8 mouse cellular contexts compared by ENCODE assay signal in genomic region chr19:34526321-34526923, GRCm38 (mm10). TPM values are rescaled to one million over a fixed set of nuclear protein-coding genes. Genes with fewer than 3 reads are reported as not detected.
A peak's percentile ranks its signal among the peaks of the same experiment; 100 is the strongest.
DNase-seq lines count a peak whose midpoint lies in the region; ATAC-seq and TF ChIP-seq lines count a peak whose summit lies in the region.

No protein-coding gene starts in this region.

- TF ChIP-seq POLR2A in lung, adult 2 months (IDR thresholded peaks at IDR 0.05; ENCODE audit: borderline replicate concordance, extremely low read depth, low read depth, low read length) = no peak
- TF ChIP-seq POLR2A in small intestine, adult 2 months (IDR thresholded peaks at IDR 0.05; ENCODE audit: low read depth, low read length) = no peak

- DNase-seq in lung, adult 2 months = peak; percentile 35
- DNase-seq in lung, postnatal 25 days (ENCODE audit: low spot score) = no peak
- DNase-seq in embryo, embryonic 10.5 days (ENCODE audit: low spot score) = peak; percentile 13
- DNase-seq in hindbrain, embryonic 11.5 days (ENCODE audit: low spot score) = peak; percentile 2
- DNase-seq in liver, embryonic 13.5 days = peak; percentile 23
- DNase-seq in cerebellum, adult 9-10 months = no peak
- DNase-seq in gastrocnemius, postnatal 14 days = no peak

- under 1% methylated on average over 11 of the region's 11 CpGs for WGBS in lung, adult 2 months
- WGBS in hindbrain, embryonic 11.5 days = 42% methylated on average over 11 of the region's 11 CpGs
- WGBS in liver, embryonic 13.5 days (ENCODE audit: insufficient replicate concordance) = 2% methylated on average over 11 of the region's 11 CpGs
- 5% methylated on average over 11 of the region's 11 CpGs for WGBS in small intestine, adult 2 months

- no peak overlapping the region for H3K27ac ChIP-seq in hindbrain, embryonic 11.5 days (ENCODE audit: low read depth, low read length)
- peak overlapping the region; percentile 76 for H3K27ac ChIP-seq in liver, embryonic 13.5 days
- H3K27ac ChIP-seq in small intestine, adult 2 months (ENCODE audit: insufficient read depth, low read depth, low read length) = peak overlapping the region; percentile 61

- H3K4me2 ChIP-seq in hindbrain, embryonic 11.5 days (replicated peaks; ENCODE audit: low read depth, low read length) = peak overlapping the region; percentile 85
- peak overlapping the region; percentile 88 for H3K4me2 ChIP-seq in liver, embryonic 13.5 days

- no peak for TF ChIP-seq CTCF in lung, adult 2 months (IDR thresholded peaks at IDR 0.05; ENCODE audit: insufficient read depth, low read length)
- no peak for TF ChIP-seq CTCF in small intestine, adult 2 months (IDR thresholded peaks at IDR 0.05; ENCODE audit: extremely low read depth, insufficient read length, insufficient replicate concordance, low read depth, low read length)

- intact Hi-C loops in gastrocnemius, postnatal 14 days (cut with DNase I; ENCODE audit: low total_unique reads) = no loop called here

- no peaks in the 10 kb centered on the region for H3K36me3 ChIP-seq in hindbrain, embryonic 11.5 days (ENCODE audit: control insufficient read depth, insufficient read depth, low read length)
- H3K36me3 ChIP-seq in liver, embryonic 13.5 days = peaks cover 4% of the 10 kb centered on the region; the same call in 1 of the 2 replicates
- H3K36me3 ChIP-seq in small intestine, adult 2 months (ENCODE audit: control insufficient read depth, insufficient read depth, low read length) = peaks cover 8% of the 10 kb centered on the region

- peaks cover 7% of the 10 kb centered on the region for H3K4me1 ChIP-seq in lung, adult 2 months (ENCODE audit: control insufficient read depth, insufficient read depth, low read length)
- H3K4me1 ChIP-seq in hindbrain, embryonic 11.5 days (replicated peaks; ENCODE audit: control insufficient read depth, insufficient read depth, low read length) = no peaks in the 10 kb centered on the region
- H3K4me1 ChIP-seq in liver, embryonic 13.5 days (replicated peaks) = peaks cover 22% of the 10 kb centered on the region
- H3K4me1 ChIP-seq in small intestine, adult 2 months (ENCODE audit: control insufficient read depth, insufficient read depth, insufficient read length, low read length) = peaks cover 2% of the 10 kb centered on the region; the same call in 1 of the 2 replicates

- no peak for ATAC-seq in hindbrain, embryonic 11.5 days (ENCODE audit: low FRiP score)
- peak; percentile 25 for ATAC-seq in liver, embryonic 13.5 days (ENCODE audit: low read depth)

- H3K9me3 ChIP-seq in hindbrain, embryonic 11.5 days (ENCODE audit: control insufficient read depth, low read length) = no peaks in the 10 kb centered on the region
- H3K9me3 ChIP-seq in liver, embryonic 13.5 days (replicated peaks) = no peaks in the 10 kb centered on the region

- H3K4me3 ChIP-seq in lung, adult 2 months (replicated peaks; ENCODE audit: extremely low read depth, low read depth, low read length) = peak overlapping the region; percentile 87
- peak overlapping the region; percentile 57 for H3K4me3 ChIP-seq in hindbrain, embryonic 11.5 days (ENCODE audit: low read depth, low read length)
- peak overlapping the region; percentile 69 for H3K4me3 ChIP-seq in liver, embryonic 13.5 days (replicated peaks)
- H3K4me3 ChIP-seq in small intestine, adult 2 months (ENCODE audit: low read depth, low read length) = peak overlapping the region; percentile 77

- peak overlapping the region; percentile 63 for H3K9ac ChIP-seq in hindbrain, embryonic 11.5 days (ENCODE audit: low read depth, low read length)
- peak overlapping the region; percentile 74 for H3K9ac ChIP-seq in liver, embryonic 13.5 days

- H3K27me3 ChIP-seq in hindbrain, embryonic 11.5 days (ENCODE audit: control insufficient read depth, insufficient read depth, low read length) = no peaks in the 10 kb centered on the region
- H3K27me3 ChIP-seq in liver, embryonic 13.5 days = no peaks in the 10 kb centered on the region
- H3K27me3 ChIP-seq in small intestine, adult 2 months (ENCODE audit: control insufficient read depth, insufficient read depth, low read length) = no peaks in the 10 kb centered on the region

RNA-seq across cellular contexts. Expression of gene Lipa, which starts 0.9 kb away (rescaled TPM):
- polyA plus RNA-seq in lung, adult 2 months (2012; rRNA removed) = 31.1 and 47.2 TPM in 2 replicates
- polyA plus RNA-seq in hindbrain, embryonic 11.5 days (2014; fragmentation: Nextera tagmentation; extraction: Ambion mirVana) = 27.3 and 28.2 TPM in 2 replicates
- 34.1 and 45.0 TPM in 2 replicates for polyA plus RNA-seq in liver, embryonic 13.5 days (2015; fragmentation: Nextera tagmentation; extraction: Ambion mirVana)
- 17.9 and 21.7 TPM in 2 replicates for polyA plus RNA-seq in small intestine, adult 2 months (2012; rRNA removed)
- total RNA-seq in gastrocnemius, postnatal 14 days (2021) = 10 to 100 TPM; 10.3 to 11.2 TPM

RNA-seq across cellular contexts. Expression of gene Ifit2, which starts 24.1 kb away (rescaled TPM):
- 3.8 and 6.3 TPM in 2 replicates for polyA plus RNA-seq in lung, adult 2 months (2012; rRNA removed)
- polyA plus RNA-seq in hindbrain, embryonic 11.5 days (2014; fragmentation: Nextera tagmentation; extraction: Ambion mirVana) = 3.7 and 4.2 TPM in 2 replicates
- polyA plus RNA-seq in liver, embryonic 13.5 days (2015; fragmentation: Nextera tagmentation; extraction: Ambion mirVana) = 3.0 and 3.8 TPM in 2 replicates
- polyA plus RNA-seq in small intestine, adult 2 months (2012; rRNA removed) = 0.08 and 0.25 TPM in 2 replicates
- 1 to 10 TPM; 1.8 to 2.0 TPM for total RNA-seq in gastrocnemius, postnatal 14 days (2021)

RNA-seq across cellular contexts. Expression of gene Ch25h, which starts 51.5 kb away (rescaled TPM):
- polyA plus RNA-seq in lung, adult 2 months (2012; rRNA removed) = 22.9 and 32.8 TPM in 2 replicates
- polyA plus RNA-seq in hindbrain, embryonic 11.5 days (2014; fragmentation: Nextera tagmentation; extraction: Ambion mirVana) = 0.42 and 1.0 TPM in 2 replicates
- polyA plus RNA-seq in liver, embryonic 13.5 days (2015; fragmentation: Nextera tagmentation; extraction: Ambion mirVana) = 0.21 and 0.56 TPM in 2 replicates
- 6.6 and 7.6 TPM in 2 replicates for polyA plus RNA-seq in small intestine, adult 2 months (2012; rRNA removed)
- total RNA-seq in gastrocnemius, postnatal 14 days (2021) = not detected

RNA-seq across cellular contexts. Expression of gene Ifit3, which starts 56.9 kb away (rescaled TPM):
- 7.2 and 14.0 TPM in 2 replicates for polyA plus RNA-seq in lung, adult 2 months (2012; rRNA removed)
- 0.15 and 0.19 TPM in 2 replicates for polyA plus RNA-seq in hindbrain, embryonic 11.5 days (2014; fragmentation: Nextera tagmentation; extraction: Ambion mirVana)
- 1.7 and 2.0 TPM in 2 replicates for polyA plus RNA-seq in liver, embryonic 13.5 days (2015; fragmentation: Nextera tagmentation; extraction: Ambion mirVana)
- polyA plus RNA-seq in small intestine, adult 2 months (2012; rRNA removed) = 0.38 and 2.7 TPM in 2 replicates
- total RNA-seq in gastrocnemius, postnatal 14 days (2021) = under 1 TPM; 0.68 to 0.78 TPM

Comparison
In these comparisons a context has a peak if more than half of its experiments do, and no peak if none do; other contexts are left out.
1. DNase-seq: peak in lung, adult 2 months (single experiment), embryo, embryonic 10.5 days (single experiment), hindbrain, embryonic 11.5 days (single experiment) and liver, embryonic 13.5 days (single experiment); none in lung, postnatal 25 days (single experiment), cerebellum, adult 9-10 months (single experiment) and gastrocnemius, postnatal 14 days (single experiment).
2. Peak in every context shown above with its lines, with median percentiles within 50 percentile points of each other: H3K4me3 ChIP-seq.